Mouse (Mus musculus): ENCODE data around the gene Sycp3. TPM values are rescaled to one million over a fixed set of nuclear protein-coding genes. Genes with fewer than 3 reads are reported as not detected.

The Sycp3 gene
- polyA plus RNA-seq, 1 experiment: not detected

DNA sequence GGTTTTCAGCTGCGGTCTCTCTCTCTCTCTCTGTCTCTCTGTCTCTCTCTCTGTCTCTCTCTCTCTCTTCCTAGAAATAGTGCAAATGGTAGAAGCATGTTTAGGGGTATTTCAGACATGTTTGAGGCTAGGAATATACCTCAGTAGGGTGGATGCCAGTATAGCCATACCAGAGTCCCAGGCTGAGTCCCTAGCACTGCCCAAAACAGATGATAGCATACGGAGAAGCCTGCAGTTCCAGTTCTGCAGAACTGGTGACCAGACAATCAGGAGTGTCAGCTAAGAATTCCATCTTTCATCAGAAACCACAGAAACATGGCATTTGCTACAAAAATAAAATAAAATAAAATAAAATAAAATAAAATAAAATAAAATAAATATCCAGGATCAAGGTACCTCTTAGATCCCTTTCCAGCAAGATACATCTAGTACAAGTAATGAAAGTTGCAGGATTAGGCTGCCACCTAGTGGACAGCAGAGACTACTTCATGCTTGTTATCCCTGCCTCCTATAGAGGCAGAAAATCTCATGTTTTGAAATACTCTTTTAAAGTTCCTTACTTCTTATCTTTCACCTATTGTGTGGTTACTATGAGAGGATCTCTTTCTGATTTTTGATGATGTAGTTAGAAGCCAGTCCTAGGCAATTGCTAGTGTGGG is 33.1 kb upstream of the Sycp3 start:
- Histone ChIP-seq H3K4me1 (ENCODE audit: control insufficient read depth, insufficient read depth, insufficient read length) (peaks cover 14% of the 10 kb centered on the region; the same call in 1 of the 2 replicates), H3K4me3 (ENCODE audit: extremely low read depth, insufficient read depth, insufficient read length) (no peak overlapping the region), H3K36me3 (ENCODE audit: control insufficient read depth, insufficient read depth, low read length) (peaks cover 20% of the 10 kb centered on the region), H3K27me3 (ENCODE audit: control insufficient read depth, insufficient read depth, low read length) (no peaks in the 10 kb centered on the region), H3K27ac (ENCODE audit: insufficient read depth, low read length) (no peak overlapping the region)
- TF ChIP-seq CTCF (IDR thresholded peaks at IDR 0.05; ENCODE audit: extremely low read depth, insufficient read depth, insufficient read length, insufficient replicate concordance) (no peak), POLR2A (IDR thresholded peaks at IDR 0.05; ENCODE audit: low read depth, low read length) (no peak)
- DNase-seq (ENCODE audit: low read depth in 1 of 2, low spot score in 2 of 2): peak; percentile 55 to 59
- 84% methylated on average over 2 of the region's 2 CpGs for WGBS

- Histone ChIP-seq H3K27me3 (ENCODE audit: control insufficient read depth, insufficient read depth, low read length) (no peaks in the 10 kb centered on the region), H3K36me3 (ENCODE audit: control insufficient read depth, insufficient read depth, low read length) (peaks cover 22% of the 10 kb centered on the region), H3K4me1 (ENCODE audit: control insufficient read depth, insufficient read depth, insufficient read length) (peaks cover 9% of the 10 kb centered on the region; the same call in 1 of the 2 replicates), H3K27ac (ENCODE audit: insufficient read depth, low read length) (no peak overlapping the region), H3K4me3 (ENCODE audit: extremely low read depth, insufficient read depth, insufficient read length) (no peak overlapping the region)
- TF ChIP-seq POLR2A (IDR thresholded peaks at IDR 0.05; ENCODE audit: low read depth, low read length): no peak
- no peak for TF ChIP-seq CTCF (IDR thresholded peaks at IDR 0.05; ENCODE audit: extremely low read depth, insufficient read depth, insufficient read length, insufficient replicate concordance)
- WGBS: 76% methylated on average over 5 of the region's 5 CpGs
- no peak for DNase-seq (ENCODE audit: low read depth in 1 of 2, low spot score in 2 of 2)
Observed at GRCm38 (mm10) chr10:88426896-88427295, 32.5 kb upstream of the Sycp3 start.

- peak in 1 of 2 experiments; percentile 23 for DNase-seq (ENCODE audit: low read depth in 1 of 2, low spot score in 2 of 2)
- Histone ChIP-seq H3K4me1 (ENCODE audit: control insufficient read depth, insufficient read depth, insufficient read length) (no peaks in the 10 kb centered on the region), H3K27me3 (ENCODE audit: control insufficient read depth, insufficient read depth, low read length) (no peaks in the 10 kb centered on the region), H3K36me3 (ENCODE audit: control insufficient read depth, insufficient read depth, low read length) (peaks cover 29% of the 10 kb centered on the region), H3K4me3 (ENCODE audit: extremely low read depth, insufficient read depth, insufficient read length) (no peak overlapping the region), H3K27ac (ENCODE audit: insufficient read depth, low read length) (0 out of 2 replicates have a peak overlapping the region, but pooled peaks have one; percentile 0)
- WGBS: 84% methylated on average over 6 of the region's 6 CpGs
- no peak for TF ChIP-seq POLR2A (IDR thresholded peaks at IDR 0.05; ENCODE audit: low read depth, low read length)
- no peak for TF ChIP-seq CTCF (IDR thresholded peaks at IDR 0.05; ENCODE audit: extremely low read depth, insufficient read depth, insufficient read length, insufficient replicate concordance)
Observed at GRCm38 (mm10) chr10:88427998-88428397, 31.4 kb upstream of the Sycp3 start.

- Histone ChIP-seq H3K4me3 (ENCODE audit: extremely low read depth, insufficient read depth, insufficient read length) (no peak overlapping the region), H3K27me3 (ENCODE audit: control insufficient read depth, insufficient read depth, low read length) (no peaks in the 10 kb centered on the region), H3K27ac (ENCODE audit: insufficient read depth, low read length) (no peak overlapping the region; the same call in 1 of the 2 replicates), H3K36me3 (ENCODE audit: control insufficient read depth, insufficient read depth, low read length) (peaks cover 37% of the 10 kb centered on the region), H3K4me1 (ENCODE audit: control insufficient read depth, insufficient read depth, insufficient read length) (no peaks in the 10 kb centered on the region)
- no peak for DNase-seq (ENCODE audit: low read depth in 1 of 2, low spot score in 2 of 2)
- WGBS: 71% methylated on average over 6 of the region's 6 CpGs
- no peak for TF ChIP-seq POLR2A (IDR thresholded peaks at IDR 0.05; ENCODE audit: low read depth, low read length)
- no peak for TF ChIP-seq CTCF (IDR thresholded peaks at IDR 0.05; ENCODE audit: extremely low read depth, insufficient read depth, insufficient read length, insufficient replicate concordance)
Observed at GRCm38 (mm10) chr10:88441224-88441623, 18.1 kb upstream of the Sycp3 start.

DNA sequence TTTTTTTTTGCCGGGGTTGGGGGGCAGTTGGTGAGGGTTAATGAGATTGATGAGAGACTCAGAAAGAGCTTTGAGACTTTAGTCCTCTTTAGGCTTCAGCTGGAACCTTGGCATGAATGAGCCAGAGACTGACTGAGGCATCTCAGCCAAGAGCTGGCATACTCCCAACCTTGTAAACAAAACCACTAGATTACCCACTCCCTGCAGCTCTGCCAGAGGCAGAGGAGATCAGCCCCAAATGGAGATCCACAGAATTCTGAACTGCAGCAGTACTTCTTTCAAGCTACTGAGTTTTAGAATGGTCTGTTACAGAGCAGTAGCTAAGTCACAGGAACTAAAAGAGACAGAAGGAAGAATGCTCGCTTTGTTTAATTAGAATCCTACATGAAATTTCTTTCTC is 8.1 kb upstream of the Sycp3 start:
- no peak overlapping the region for H3K4me3 ChIP-seq (ENCODE audit: extremely low read depth, insufficient read depth, insufficient read length)
- H3K27ac ChIP-seq (ENCODE audit: insufficient read depth, low read length): no peak overlapping the region
- no peaks in the 10 kb centered on the region for H3K27me3 ChIP-seq (ENCODE audit: control insufficient read depth, insufficient read depth, low read length)
- H3K4me1 ChIP-seq (ENCODE audit: control insufficient read depth, insufficient read depth, insufficient read length): no peaks in the 10 kb centered on the region
- no peak for TF ChIP-seq CTCF (IDR thresholded peaks at IDR 0.05; ENCODE audit: extremely low read depth, insufficient read depth, insufficient read length, insufficient replicate concordance)
- TF ChIP-seq POLR2A (IDR thresholded peaks at IDR 0.05; ENCODE audit: low read depth, low read length): no peak
- 83% methylated on average over 2 of the region's 2 CpGs for WGBS
- no peaks in the 10 kb centered on the region; the same call in 1 of the 2 replicates for H3K36me3 ChIP-seq (ENCODE audit: control insufficient read depth, insufficient read depth, low read length)
- DNase-seq (ENCODE audit: low read depth in 1 of 2, low spot score in 2 of 2): no peak

DNA sequence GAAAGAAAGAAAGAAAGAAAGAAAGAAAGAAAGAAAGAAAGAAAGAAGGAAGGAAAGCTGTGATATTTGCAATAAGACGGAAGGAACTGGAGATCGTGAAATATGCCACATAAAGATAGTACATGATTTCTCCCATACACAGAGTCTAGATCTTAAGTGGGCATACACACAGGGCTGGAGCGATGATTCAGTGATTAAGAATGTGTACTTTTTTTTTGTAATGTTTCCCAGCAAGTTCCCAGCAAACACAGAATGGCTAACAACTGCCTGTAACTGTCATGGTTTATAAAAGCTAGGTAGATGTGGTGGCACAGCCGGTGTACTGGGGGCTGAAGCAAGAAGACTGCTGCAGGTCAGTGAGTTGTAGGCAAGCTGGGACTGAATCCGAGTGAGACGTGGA is 7.4 kb upstream of the Sycp3 start:
- no peak overlapping the region for H3K27ac ChIP-seq (ENCODE audit: insufficient read depth, low read length)
- H3K4me1 ChIP-seq (ENCODE audit: control insufficient read depth, insufficient read depth, insufficient read length): no peaks in the 10 kb centered on the region
- no peak for DNase-seq (ENCODE audit: low read depth in 1 of 2, low spot score in 2 of 2)
- no peaks in the 10 kb centered on the region for H3K36me3 ChIP-seq (ENCODE audit: control insufficient read depth, insufficient read depth, low read length)
- 91% methylated on average over 6 of the region's 6 CpGs for WGBS
- no peaks in the 10 kb centered on the region for H3K27me3 ChIP-seq (ENCODE audit: control insufficient read depth, insufficient read depth, low read length)
- TF ChIP-seq CTCF (IDR thresholded peaks at IDR 0.05; ENCODE audit: extremely low read depth, insufficient read depth, insufficient read length, insufficient replicate concordance) (no peak), POLR2A (IDR thresholded peaks at IDR 0.05; ENCODE audit: low read depth, low read length) (no peak)
- H3K4me3 ChIP-seq (ENCODE audit: extremely low read depth, insufficient read depth, insufficient read length): no peak overlapping the region

- Histone ChIP-seq H3K27ac (ENCODE audit: insufficient read depth, low read length) (no peak overlapping the region), H3K27me3 (ENCODE audit: control insufficient read depth, insufficient read depth, low read length) (no peaks in the 10 kb centered on the region), H3K36me3 (ENCODE audit: control insufficient read depth, insufficient read depth, low read length) (no peaks in the 10 kb centered on the region), H3K4me3 (ENCODE audit: extremely low read depth, insufficient read depth, insufficient read length) (no peak overlapping the region), H3K4me1 (ENCODE audit: control insufficient read depth, insufficient read depth, insufficient read length) (no peaks in the 10 kb centered on the region)
- WGBS: 55% methylated on average over 6 of the region's 6 CpGs
- no peak for TF ChIP-seq CTCF (IDR thresholded peaks at IDR 0.05; ENCODE audit: extremely low read depth, insufficient read depth, insufficient read length, insufficient replicate concordance)
- TF ChIP-seq POLR2A (IDR thresholded peaks at IDR 0.05; ENCODE audit: low read depth, low read length): no peak
- DNase-seq (ENCODE audit: low read depth in 1 of 2, low spot score in 2 of 2): no peak
Observed at GRCm38 (mm10) chr10:88457816-88458215, 1.6 kb upstream of the Sycp3 start.

All from spleen, adult 2 months (tissue).